Mouse (Mus musculus) liver (tissue): ENCODE results near the gene Olfr792.

Experiments
- DNase-seq: peaks from one replicate; pipeline ENCODE4 v3.0.0-alpha.2; 2020; ENCODE audit warnings: mixed read lengths

Gene Olfr792

GRCm38 (mm10) chr10:129538862-129539261 is at the start of gene Olfr792:
Gene Olfr792 (plus strand): TSS chr10:129539162.
- no peak for DNase-seq

- DNase-seq, result no peak
These were observed 48.9 kb upstream of the Olfr792 start for GRCm38 (mm10) chr10:129490101-129490500.

GRCm38 (mm10) chr10:129498192-129498591 is 40.8 kb upstream of the Olfr792 start, which contains the start of gene Olfr790:
Gene Olfr790 (plus strand): TSS chr10:129498492.
- no peak for DNase-seq

- no peak for DNase-seq
These were observed 17.5 kb upstream of the Olfr792 start, which contains the start of gene Olfr791 for GRCm38 (mm10) chr10:129521492-129521891. Gene Olfr791 (plus strand): TSS chr10:129521792.

GRCm38 (mm10) chr10:129549354-129549753 is 10.4 kb downstream of the Olfr792 start:
- no peak for DNase-seq

- no peak for DNase-seq
These were observed 28.4 kb downstream of the Olfr792 start, which contains the start of gene Olfr794 for GRCm38 (mm10) chr10:129567355-129567754. Gene Olfr794 (plus strand): TSS chr10:129567655.

- DNase-seq, result no peak
These were observed 38.1 kb downstream of the Olfr792 start for GRCm38 (mm10) chr10:129577066-129577465.
